Mouse (Mus musculus): ENCODE measurements around the gene Mup13. TPM values are rescaled to one million over a fixed set of nuclear protein-coding genes. Genes with fewer than 3 reads are reported as not detected.
"Not testable (repeated sequence)": the region's sequence is repeated elsewhere in the genome, so short reads cannot be mapped to it uniquely, and the experiment has no call there.

Mup13 gene
- not detected for total RNA-seq (2021)
- long read RNA-seq: 0 reads

GRCm38 (mm10) chr4:61228186-61228585 is at the start of gene Mup13:
Gene Mup13, minus strand, starts transcription at chr4:61228286.
- DNase-seq (ENCODE audit: low spot score in 2 of 2): not testable (repeated sequence)

Other genes starting within 250 kb of the Mup13 start
- gene Mup14, start 75.7 kb upstream of the Mup13 start, total RNA-seq (2021): not detected
- gene Mup15, start 211.5 kb upstream of the Mup13 start, total RNA-seq (2021): not detected

Data from layer of hippocampus, postnatal 10 days (tissue).